Mouse (Mus musculus): Measurements from ENCODE around the gene Cubn.

Cubn gene

DNA sequence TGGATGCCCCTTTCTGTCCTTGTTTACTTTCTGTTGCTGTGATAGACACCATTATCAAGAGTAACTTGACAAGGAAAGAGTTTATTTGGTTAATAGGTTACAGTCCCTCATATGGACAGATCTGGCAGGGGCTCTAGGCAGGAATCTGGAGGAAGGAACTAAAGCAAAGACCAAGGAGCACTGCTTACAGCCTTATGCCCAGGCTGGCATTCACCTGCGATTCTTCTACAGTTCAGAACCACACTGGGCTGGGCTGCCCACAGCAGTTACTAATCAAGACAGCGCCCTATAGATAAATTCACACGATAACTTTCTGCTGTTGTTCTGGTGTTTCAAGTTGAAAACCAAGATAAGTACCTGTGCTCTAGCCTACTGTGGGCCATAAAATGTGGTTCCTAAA lies 138.8 kb downstream of the Cubn start:
- DNase-seq (ENCODE audit: low spot score in 2 of 2): no peak

DNA sequence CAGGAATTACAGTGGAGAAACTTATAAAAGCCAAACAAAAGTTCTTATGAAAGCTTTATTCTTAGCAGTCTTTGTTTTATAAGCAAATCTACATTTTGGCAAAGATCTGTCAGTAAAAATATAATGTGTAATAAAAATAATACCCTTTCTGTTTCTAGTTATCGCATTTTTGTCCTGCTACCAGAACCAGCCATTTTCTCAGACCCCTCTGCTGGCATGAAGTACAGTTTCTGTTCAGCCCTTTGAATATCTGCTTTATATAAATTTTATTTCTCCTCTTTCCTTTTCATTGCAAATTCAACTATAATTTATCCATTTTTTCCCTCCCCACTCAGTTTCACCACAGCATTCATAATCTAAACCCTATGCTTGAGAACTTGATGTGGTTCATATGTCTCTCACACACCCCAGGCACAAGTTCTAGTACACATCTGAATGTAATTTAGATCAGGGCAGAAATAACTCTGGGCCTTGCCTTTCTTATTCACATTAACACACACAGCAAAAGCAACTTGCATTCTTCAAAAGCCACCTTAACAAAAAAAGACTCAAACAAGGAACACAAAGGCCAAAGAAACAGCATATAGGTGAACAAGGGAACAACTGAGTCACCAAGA lies 139.4 kb downstream of the Cubn start:
- DNase-seq (ENCODE audit: low spot score in 2 of 2): no peak

DNA sequence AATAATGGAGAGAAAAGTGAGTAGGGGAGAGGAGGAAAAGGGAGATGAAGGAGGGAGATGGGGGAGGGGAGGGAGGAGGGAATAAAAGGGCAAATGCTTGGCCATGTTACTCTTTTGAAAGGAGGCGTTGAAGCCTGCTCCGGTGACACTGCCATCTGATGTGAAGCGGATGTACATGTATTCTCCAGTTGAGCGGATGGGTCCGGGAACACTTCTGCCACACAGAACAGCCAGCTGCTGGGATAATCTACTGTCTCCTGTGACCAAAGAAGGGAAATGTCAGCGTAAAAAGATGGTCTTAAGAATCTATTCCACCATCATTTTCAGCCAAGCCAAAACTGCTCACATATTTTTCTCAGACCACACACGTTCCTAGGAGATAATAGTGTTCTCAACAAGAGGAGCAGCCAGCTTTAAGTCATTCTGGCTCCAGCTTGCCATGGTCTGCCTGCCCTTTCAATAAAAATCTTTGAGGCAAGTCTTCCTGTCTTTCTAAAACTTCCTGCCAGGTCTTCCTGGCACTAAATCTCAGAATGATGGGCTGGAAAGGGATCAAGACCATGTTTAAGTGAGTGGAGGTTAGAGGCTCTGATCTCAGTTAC lies 149.2 kb downstream of the Cubn start:
- DNase-seq (ENCODE audit: low spot score in 2 of 2): no peak

DNA sequence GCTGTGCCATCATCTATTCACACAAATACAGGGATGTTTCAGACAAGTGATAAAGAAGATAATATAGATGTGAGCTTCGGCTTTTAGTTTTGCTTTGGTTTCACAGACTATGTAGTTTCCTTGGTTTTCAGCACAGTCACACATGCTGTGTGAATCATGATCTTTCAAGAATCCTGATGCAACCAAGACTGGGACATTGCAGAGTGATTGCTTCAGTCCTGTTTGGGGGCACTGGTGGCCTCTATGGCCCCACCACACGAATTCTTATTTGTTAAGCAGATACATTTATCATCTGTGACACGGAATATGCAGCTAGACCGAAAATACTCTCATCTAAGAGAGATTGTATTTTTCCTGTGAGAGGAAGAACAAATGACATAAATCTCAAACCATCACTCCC lies 156.2 kb downstream of the Cubn start:
- DNase-seq (ENCODE audit: low spot score in 2 of 2): no peak

DNA sequence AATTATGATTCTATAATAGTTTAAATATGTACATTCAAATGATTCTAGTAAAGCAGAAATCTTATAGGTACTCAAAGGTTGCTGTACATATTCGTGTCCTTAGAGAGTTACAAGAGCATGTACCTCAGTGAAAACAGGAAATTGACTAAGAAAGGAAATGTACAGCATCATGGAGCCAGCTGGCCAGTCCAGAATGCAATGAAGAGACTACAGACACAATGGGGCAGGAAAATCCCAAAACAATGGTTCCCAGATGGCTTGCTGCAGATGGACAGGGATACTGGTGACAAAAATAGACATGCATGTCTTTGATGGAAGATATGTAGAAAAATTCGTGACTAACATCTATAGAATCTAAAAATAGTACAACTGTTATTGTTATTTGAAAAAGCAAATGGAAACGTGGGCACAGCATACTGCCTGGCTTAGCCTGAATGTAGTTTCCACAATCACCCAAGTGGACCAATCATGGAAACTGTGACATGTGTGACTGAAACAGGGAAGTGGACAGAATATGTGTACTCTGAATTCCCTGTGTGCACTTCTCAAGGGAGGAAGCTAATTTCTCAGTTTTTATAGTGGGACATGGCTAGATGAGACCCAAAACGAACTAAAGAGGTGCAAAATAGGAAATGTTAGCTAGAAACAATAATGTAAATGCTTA lies 161.7 kb downstream of the Cubn start:
- DNase-seq (ENCODE audit: low spot score in 2 of 2): no peak

DNA sequence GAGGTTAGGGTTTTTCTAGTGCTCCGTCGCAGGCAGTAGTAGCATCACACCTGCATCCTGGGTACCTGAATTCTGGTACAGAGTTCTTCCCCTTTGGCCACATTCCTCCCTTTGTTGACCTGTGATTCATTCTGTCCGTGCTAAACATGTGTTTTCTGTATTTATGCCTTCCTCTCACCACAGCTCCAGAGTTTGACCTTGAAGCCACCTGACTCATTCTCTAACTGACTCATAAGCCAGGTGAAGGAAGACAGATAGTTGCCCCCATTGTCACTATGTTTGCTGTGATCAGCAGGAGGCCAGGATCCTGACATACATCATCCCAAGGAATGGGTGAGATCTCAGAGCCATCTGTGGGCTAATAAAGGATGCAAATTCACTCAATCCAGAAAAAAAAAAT lies 188.2 kb downstream of the Cubn start:
- DNase-seq (ENCODE audit: low spot score in 2 of 2): no peak

DNA sequence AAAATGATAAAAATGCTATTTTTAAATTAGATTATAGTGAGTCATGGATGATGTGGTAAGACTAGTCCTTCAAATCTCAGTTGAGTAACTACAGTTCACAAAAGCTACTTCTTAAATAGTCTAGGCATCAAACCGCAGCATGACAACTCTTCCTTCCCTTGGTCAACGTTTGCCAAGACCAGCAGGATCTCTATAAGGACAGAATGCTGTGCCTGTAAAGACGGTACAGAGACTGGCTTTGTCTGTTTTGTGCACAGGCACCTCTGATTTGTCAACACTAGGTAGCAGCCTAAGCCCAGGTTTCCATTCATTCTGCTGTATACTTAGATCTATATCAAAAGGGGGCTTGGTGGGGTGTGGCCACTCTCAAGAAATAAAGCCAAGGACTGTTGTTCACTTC lies 192.6 kb downstream of the Cubn start:
- DNase-seq (ENCODE audit: low spot score in 2 of 2): no peak

DNA sequence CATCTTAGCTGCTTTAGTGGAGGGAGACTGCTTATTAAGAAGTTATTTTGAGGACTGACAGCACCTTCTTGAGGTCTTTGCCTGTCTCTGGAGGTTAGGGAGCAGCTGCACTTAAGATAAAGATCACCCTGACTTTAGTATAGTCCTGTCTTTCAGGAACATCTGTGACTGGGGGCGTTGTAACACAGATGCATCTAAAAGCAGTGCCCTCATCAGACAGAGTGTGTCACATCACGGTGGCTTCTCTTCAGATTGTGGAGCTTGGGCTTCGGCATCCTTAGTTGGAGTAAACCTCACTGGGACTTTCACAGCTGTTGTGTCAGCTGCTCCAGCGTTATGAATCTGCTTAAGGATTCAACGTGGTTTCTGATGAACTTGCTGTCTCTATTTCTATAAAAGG lies 193.9 kb downstream of the Cubn start:
- no peak for DNase-seq (ENCODE audit: low spot score in 2 of 2)

DNA sequence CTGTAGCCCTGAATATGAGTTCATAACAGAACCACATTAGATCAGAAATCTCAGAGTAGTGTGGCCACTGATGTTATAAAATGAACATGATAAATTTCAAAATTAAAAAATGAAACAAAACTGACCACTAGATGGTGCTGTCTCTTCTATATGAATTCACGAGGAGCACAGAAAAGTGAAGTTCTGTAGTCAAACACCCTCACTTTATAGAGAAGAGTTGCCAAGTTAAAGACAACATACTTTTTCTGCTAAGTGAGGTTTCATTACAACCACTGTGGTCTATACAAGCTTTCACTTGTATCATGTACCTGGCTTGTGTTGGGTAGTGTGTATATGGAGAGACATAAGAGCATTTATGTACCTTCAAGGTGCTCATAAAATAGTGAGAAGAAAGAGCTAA lies 201.0 kb downstream of the Cubn start:
- DNase-seq (ENCODE audit: low spot score in 2 of 2): no peak

DNA sequence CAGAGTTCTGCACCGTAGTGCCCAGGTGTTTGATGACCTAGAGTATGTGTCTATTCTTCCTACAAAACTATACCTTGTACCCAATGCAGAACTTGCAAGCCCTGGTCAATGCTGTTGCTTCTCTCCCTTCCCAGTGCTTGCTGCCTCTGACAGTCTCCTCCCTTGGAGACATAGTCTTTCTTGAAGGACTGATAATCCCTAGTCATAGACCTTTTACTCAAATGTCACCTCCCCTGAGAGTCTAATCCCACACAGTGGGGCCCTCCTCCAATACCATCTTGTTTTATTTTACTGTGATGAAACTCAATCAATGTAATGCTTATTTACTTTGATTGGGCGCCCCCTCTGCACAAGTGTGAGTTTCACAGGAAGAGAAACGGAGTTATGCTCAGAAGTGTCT lies 201.5 kb downstream of the Cubn start:
- no peak for DNase-seq (ENCODE audit: low spot score in 2 of 2)

DNA sequence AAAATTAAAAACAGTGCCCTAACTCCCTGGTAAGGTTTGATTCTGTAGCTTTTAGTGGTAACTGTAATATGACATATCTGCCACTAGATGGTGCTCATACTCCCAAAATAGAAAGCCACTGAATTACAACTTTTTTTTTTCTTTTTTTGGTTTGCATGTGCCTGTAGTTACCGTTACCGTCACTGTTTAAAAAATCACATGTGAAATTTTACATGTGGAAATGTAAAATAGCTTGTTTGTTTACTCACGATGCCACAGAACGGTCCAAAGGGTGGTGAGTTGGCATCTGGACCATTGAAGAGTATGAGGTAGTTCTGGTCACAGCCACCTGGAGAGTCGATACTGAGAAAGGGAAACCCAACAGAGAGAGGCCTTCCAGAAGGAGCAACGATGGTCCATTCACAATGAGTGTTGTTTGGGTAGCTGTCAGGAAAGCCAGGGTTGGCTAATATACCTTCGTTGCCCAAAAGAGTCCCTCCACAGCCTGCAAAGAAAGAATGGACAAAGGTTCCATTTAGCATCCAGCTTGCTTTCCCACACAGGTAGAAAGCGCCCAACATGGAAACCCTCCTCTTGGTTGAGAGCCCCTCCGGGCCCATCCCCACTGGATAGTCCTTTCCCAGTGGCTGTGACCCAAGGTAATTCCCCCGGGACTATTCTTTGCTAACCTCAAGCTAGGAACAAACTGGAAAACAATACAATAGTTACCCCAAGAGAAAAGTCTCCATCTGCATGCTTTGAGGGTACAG lies 213.3 kb downstream of the Cubn start:
- DNase-seq (ENCODE audit: low spot score in 2 of 2): peak; percentile 10 to 54

DNA sequence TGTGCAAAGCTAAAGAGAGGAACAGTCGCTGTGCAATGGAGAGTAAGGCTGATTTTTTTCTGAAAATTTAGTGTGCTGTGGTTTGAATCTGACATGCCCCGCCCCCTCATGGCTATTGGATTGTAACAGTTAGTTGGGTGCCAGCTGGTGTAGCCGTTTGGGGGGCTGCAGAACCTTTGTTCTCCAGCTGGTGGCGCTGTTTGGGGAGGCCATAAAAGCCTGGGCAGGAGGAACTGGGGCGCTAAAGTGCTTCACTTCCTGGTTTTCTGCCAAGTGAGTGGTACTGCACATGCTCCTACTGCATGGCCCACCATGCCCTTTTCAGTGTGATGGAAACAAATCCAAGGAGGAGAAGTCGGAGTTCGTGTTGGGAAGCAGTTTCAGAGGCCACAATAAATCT lies 215.7 kb downstream of the Cubn start:
- peak in 1 of 2 experiments; percentile 57 for DNase-seq (ENCODE audit: low spot score in 2 of 2)

DNA sequence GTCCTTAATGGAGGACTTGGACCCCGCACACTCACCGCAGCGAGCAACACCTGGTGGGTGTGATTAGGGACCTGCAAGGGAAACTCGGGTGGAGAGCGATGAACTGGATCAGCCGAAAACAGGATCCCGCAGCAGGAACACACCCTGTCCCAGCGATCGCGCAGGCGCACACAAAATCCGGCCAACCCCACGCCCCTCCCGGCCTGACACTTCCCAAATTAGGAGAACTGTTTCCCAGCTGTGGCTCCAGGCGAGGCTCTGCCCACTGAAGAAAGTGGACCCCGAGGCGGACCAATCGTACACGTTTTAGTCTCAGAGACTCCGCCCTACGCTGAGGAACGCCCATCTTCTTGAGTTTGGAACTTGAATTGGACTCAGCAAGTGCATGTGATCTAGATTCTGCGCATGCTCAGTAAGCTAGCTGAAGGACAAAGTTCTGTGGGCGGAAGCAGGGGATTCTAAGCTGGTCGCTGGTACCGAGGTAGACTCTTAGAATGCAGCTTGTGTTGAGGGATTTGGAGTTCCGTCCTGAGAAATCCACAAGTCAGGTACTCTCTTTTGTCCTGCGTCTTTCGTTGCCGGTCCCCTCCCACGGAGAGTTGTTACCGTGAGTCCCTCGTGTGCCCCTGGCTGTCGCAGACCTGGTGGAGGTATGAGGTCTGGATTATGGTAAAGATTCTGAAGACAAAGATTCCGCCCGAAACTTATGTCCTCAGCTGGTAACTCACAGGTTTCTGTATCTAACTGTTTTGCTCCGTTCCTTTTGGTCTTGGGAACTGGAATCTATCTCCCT lies 220.3 kb downstream of the Cubn start, which contains the start of gene Rsu1:
Gene Rsu1 (minus strand): TSS at position 251 of the 793 bp plus-strand sequence.
- DNase-seq (ENCODE audit: low spot score in 2 of 2): peak; percentile 94 to 95

DNA sequence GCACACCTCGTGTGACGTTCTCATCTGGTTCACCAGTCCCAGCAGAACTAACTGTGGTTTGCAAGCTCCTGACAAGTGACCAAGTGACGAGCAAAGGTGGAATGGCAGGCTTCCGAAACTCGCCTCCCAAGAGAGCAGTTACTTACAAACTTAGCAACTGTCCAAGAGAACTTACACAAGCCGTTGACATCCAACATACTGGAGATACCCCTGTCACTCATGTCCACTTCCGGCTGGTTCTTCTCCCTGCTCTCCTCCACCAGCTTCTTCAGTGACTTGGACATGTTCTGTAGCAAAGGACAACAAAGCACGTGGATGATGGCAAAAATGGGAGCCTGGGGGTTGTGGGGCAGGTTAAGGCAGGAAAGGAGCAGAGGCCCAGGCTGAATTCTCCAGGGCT lies 220.9 kb downstream of the Cubn start:
- peak in 1 of 2 experiments; percentile 54 for DNase-seq (ENCODE audit: low spot score in 2 of 2)

DNA sequence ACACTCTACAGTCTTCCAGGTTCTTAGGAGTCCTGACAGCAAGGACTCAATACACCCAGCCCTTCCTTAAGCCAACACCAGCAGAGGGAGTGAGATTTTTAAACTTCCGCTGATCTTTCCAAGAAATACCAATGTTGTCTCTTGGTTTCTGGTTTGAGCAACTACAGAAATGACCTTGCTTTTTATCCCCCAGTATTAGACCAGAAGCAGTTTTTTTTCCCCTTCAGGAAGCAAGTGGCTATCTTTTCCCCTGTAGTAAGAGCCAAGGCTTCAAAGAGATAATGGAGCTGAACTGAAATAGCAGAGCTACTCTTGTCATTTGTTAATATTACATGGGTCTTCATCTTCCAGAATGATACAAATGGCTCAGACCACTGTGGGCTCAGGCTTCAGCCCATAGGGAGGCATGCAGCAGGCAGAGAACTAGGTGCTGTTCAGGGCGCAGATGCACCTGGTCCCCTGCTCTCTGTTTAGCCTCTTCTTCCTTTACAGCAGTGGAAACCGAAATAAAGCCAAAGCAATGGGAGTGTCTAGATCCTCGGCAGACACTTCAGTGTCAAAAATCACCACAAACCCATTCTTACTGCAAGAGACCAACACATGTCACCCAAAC lies 222.8 kb downstream of the Cubn start:
- peak in 1 of 2 experiments; percentile 6 for DNase-seq (ENCODE audit: low spot score in 2 of 2)

DNA sequence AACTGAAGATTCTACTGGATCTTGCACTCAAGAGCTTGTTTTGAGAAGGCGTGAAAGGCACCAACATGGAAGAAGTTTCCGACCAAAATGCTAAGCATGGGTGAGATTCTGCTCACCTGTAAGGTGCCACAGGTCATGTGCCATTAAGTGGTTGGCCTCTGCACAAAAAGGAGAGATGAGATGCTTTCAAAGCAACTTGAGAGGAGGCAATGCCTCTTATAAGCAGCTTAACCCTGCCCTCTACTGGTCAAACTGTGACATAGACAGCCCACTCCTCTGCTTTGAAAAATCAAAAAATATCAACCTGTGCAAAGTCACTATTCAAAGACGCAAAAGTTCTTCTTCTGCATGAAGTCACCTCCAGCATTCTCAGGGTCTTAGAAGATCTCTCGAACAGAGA lies 226.7 kb downstream of the Cubn start:
- peak in 1 of 2 experiments; percentile 30 for DNase-seq (ENCODE audit: low spot score in 2 of 2)

DNA sequence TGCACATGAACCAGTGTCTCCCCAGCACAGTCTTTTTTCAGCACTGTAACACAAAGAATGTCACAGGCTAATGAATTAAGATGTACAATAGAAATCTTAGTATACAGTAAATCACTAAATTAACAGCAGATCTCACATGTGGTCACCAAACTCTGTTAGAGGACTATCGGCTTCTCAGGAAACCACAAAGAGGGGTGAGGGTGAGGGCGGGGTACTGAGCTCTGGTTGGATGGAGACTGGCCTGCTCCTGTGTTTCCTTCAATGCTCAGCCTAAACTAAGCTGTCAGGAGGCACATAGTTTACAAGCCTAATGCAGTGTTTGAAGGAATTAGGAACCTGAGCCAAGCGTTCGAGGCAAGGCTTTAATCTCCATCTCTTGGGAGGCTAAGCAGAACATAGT lies 228.5 kb downstream of the Cubn start:
- DNase-seq (ENCODE audit: low spot score in 2 of 2): no peak

DNA sequence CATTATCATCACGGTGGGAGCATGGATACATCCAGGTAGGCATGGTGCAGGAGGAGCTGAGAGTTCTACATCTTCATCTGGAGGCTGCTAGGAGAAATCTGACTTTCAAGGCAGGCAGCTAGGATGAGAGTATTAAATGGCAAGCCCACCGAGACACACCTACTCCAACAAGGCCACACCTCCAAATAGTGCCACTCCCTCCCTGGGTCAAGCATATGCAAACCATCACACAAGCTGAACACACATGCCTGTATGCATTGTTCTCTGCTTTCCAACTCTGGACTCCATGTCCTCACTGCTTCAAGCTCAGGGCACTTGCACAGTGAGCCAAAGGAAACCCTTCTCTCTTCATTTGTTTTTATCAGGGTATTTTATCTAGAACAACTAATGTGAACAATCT lies 233.0 kb downstream of the Cubn start:
- no peak for DNase-seq (ENCODE audit: low spot score in 2 of 2)

DNA sequence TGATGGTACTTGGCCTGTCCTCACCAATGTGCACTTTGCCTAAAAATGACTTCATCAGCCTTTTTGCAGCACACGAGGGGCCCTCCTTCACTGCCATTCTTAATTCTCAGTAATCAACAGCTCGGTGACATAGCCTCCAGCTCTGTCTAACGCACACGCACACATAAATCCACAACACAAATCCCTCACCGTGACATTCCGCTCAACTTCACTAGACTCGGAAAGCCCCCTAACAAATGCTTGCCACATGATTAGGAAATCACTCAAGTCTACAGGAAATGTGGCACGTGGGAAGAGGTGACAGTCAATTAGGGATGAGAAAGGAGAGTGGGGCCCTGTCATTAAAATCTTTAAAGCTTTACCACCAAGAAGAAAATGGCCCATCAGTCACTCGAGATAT lies 250.9 kb downstream of the Cubn start:
- no peak for DNase-seq (ENCODE audit: low spot score in 2 of 2)

DNA sequence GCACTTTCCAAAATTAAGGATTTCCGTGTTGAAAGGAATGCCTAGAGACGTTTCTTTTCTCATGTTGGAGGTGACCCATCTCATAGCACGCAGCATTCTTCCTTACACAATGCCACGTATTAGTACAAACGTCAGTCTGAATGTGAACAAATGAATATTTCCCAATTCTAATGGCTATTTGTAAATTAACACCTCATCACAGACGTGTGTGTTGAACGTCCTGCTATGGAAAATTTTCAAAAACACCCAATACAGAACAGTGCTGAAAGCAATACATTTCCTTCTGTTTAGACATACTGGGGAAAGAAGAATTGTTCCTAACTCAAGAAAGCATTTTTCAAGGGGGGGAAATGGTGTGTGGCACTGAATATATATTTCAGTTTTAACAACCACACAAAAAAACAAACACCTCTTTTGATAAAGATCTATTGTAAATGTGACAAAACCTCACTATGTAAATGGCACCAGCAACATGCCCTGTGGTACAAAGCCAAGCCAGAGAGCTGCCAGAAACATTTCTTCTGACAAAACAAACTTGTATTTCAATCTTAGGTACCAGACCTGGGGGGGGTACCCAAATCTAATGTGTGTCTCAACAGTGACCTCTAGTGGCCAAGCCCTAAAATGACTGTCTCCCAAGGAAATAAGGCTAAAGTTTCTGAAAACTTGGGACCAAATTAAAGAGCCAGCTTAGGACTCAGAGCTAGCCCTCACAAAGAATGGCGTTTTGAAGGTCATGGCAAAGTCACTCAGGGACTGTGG lies 254.3 kb downstream of the Cubn start:
- DNase-seq (ENCODE audit: low spot score in 2 of 2): no peak

DNA sequence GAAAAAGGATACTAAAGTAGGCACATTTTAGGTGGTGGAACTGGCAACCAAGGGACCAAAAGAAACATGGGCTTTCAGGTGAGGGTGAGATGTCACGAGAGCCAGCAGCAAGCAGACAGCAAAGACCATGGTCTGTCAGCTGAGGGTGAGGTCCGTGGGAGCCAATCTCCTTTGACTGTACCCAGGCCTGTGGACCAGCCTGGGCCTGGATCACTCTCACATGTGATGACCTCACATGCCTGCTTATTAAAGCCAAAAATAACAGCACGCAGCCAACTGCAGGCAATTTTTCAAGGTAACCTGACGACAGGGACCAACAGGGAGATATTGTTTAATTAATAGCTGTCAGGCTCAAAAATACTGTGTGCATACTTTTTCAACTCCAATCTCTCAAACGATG lies 255.9 kb downstream of the Cubn start:
- peak in 1 of 2 experiments; percentile 46 for DNase-seq (ENCODE audit: low spot score in 2 of 2)

Measured in urinary bladder, postnatal 4 days (tissue).